Mouse (Mus musculus) ES-Bruce4 (cell line): Measurements from ENCODE around the gene Ttc30a1. TPM values are rescaled to one million over a fixed set of nuclear protein-coding genes. Genes with fewer than 3 reads are reported as not detected.

Experiments used
- H3K27ac ChIP-seq: 2 replicates; pipeline ENCODE4 v1.5.1; 2012; ENCODE audit warnings: low read length, inconsistent platforms; ENCODE audit not compliant: insufficient read depth
- H3K27me3 ChIP-seq: 2 replicates; pipeline ENCODE4 v1.6.1; 2012; ENCODE audit warnings: mild to moderate bottlenecking, low read length, inconsistent platforms; ENCODE audit not compliant: control insufficient read depth, poor library complexity, insufficient read depth, severe bottlenecking
- H3K36me3 ChIP-seq: 2 replicates; pipeline ENCODE4 v1.6.1; 2012; ENCODE audit warnings: inconsistent platforms, mild to moderate bottlenecking, low read length, moderate library complexity; ENCODE audit not compliant: control insufficient read depth, poor library complexity, insufficient read depth, severe bottlenecking
- H3K4me1 ChIP-seq: one replicate; pipeline ENCODE4 v1.8.1; 2011; ENCODE audit warnings: low read length; ENCODE audit not compliant: control insufficient read depth, insufficient read depth
- H3K4me3 ChIP-seq: 2 replicates; pipeline ENCODE4 v1.5.1; 2011; ENCODE audit warnings: low read depth, mild to moderate bottlenecking, low read length
- H3K9ac ChIP-seq: 2 replicates; pipeline ENCODE4 v1.6.1; 2012; ENCODE audit warnings: low read depth, mild to moderate bottlenecking, inconsistent platforms; ENCODE audit not compliant: poor library complexity, severe bottlenecking
- H3K9me3 ChIP-seq: replicated peaks from 2 replicates; pipeline ENCODE4 v1.6.1; 2012; ENCODE audit warnings: mild to moderate bottlenecking, low read length, inconsistent platforms; ENCODE audit not compliant: control insufficient read depth, poor library complexity, insufficient read depth, severe bottlenecking
- CTCF ChIP-seq: IDR thresholded peaks from one replicate; pipeline ENCODE4 v1.8.1; 2011; ENCODE audit warnings: low read depth, low read length
- EP300 ChIP-seq: IDR thresholded peaks from 2 replicates; pipeline ENCODE4 v1.6.1; 2011; ENCODE audit warnings: low read depth, low read length; ENCODE audit not compliant: insufficient read depth
- POLR2A ChIP-seq: IDR thresholded peaks from one replicate; pipeline ENCODE4 v1.8.1; 2011; ENCODE audit warnings: low read length; ENCODE audit not compliant: insufficient read depth
- polyA plus RNA-seq: library from polyadenylated mRNA; stranded (reverse); fragments of >200 nt; gene quantifications from 2 replicates; pipeline ENCODE4 v1.2.4, GENCODE M21; 2011; ENCODE audit warnings: low read depth; ENCODE audit not compliant: missing spikeins, insufficient read depth, insufficient read length

Ttc30a1 gene
- polyA plus RNA-seq, 1 experiment: 3.3 TPM

DNA sequence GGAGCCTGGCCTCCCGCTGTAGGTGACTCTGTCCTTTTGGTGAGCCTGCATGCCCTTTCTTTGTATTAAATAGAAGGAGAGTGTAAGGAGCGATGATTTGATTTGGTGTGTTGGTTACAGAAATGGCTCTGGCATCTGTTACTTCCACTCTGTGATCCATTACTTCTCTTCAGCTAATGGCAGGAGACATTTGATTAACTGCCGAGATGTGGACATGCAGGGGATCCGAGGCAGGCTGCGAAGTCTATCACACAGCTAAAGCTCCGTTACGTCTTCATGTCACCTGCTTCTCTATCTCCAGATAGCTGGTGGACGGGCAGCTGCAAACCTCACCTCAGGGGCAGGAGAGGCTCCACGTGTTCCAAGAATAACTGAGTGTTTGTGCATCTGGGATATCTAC is 7.6 kb downstream of the Ttc30a1 start:
- Histone ChIP-seq H3K36me3 (no peaks in the 10 kb centered on the region), H3K9me3 (no peaks in the 10 kb centered on the region), H3K4me1 (no peaks in the 10 kb centered on the region), H3K4me3 (no peak overlapping the region), H3K27me3 (no peaks in the 10 kb centered on the region), H3K27ac (no peak overlapping the region), H3K9ac (no peak overlapping the region)
- TF ChIP-seq POLR2A (no peak), EP300 (no peak), CTCF (no peak)

DNA sequence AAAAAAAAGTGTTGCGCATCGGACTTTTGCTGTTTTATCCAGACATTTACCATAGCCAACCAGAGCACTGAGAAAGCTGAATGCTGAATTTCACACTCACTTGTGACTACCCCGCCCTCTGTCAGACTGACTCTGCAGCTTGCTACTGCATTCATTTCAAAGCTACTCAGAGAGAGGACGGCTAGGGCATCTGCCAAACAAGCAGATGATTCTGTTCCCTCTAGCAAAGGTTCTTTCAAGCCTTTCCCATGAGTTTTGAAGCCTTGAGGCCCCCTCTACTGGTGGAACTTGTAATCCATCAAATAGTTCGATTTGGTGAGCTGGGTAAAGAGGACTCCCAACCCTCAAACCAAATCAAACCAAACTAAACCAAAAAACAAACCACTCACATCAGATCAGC is 16.8 kb downstream of the Ttc30a1 start:
- TF ChIP-seq CTCF: no peak
- no peak for TF ChIP-seq POLR2A
- TF ChIP-seq EP300: no peak
- no peaks in the 10 kb centered on the region for H3K9me3 ChIP-seq
- H3K4me3 ChIP-seq: no peak overlapping the region
- no peaks in the 10 kb centered on the region for H3K36me3 ChIP-seq
- no peak overlapping the region for H3K27ac ChIP-seq
- peaks cover 5% of the 10 kb centered on the region for H3K4me1 ChIP-seq
- H3K27me3 ChIP-seq: no peaks in the 10 kb centered on the region
- 0 out of 2 replicates have a peak overlapping the region, but pooled peaks have one; percentile 5 for H3K9ac ChIP-seq

DNA sequence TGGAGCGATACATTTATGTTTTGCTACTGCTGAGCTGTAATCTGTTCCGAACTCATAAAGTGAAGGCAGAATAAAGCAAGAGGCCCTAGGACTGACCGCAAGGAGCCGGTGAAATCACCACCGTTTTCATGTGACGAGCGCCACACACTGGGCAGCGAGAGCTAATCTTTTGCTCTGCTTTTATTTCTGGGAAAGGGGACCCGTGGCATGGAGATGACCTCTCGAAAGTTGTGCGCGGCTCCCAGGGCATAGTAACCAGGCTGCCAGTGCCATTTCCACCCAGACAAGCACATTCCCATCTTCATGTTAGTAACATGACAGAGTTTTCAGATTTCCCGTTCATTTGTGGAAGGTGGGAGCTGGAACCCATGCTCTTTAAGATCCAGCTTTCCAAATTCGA is 17.3 kb downstream of the Ttc30a1 start:
- no peaks in the 10 kb centered on the region for H3K27me3 ChIP-seq
- H3K36me3 ChIP-seq: no peaks in the 10 kb centered on the region
- no peaks in the 10 kb centered on the region for H3K9me3 ChIP-seq
- H3K4me3 ChIP-seq: no peak overlapping the region
- TF ChIP-seq CTCF: peak; percentile 74
- TF ChIP-seq EP300: no peak
- peaks cover 5% of the 10 kb centered on the region for H3K4me1 ChIP-seq
- no peak overlapping the region for H3K27ac ChIP-seq
- H3K9ac ChIP-seq: 0 out of 2 replicates have a peak overlapping the region, but pooled peaks have one; percentile 5

DNA sequence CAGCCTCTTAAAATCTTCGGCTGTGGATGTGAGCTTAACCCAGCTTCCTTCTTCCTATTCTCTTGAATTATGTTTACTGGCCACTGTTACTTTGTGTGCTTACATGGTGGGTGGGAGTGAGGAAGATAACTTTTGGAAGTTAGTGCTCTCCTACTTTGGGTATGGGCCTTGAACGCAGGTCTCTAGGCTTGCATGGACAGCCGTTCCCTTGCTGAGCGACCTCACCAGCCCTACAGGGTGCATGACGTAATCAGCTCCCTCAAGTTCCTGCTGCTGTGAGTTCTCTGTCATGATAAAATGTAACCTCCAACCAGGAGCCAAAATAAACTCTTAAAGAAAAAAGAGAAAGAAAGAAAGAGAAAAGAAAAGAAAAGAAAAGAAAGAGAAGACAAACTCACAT is 17.7 kb downstream of the Ttc30a1 start:
- no peaks in the 10 kb centered on the region for H3K27me3 ChIP-seq
- TF ChIP-seq CTCF (no peak), POLR2A (no peak), EP300 (no peak)
- peaks cover 5% of the 10 kb centered on the region for H3K4me1 ChIP-seq
- H3K9me3 ChIP-seq: no peaks in the 10 kb centered on the region
- no peak overlapping the region for H3K4me3 ChIP-seq
- no peak overlapping the region for H3K27ac ChIP-seq
- no peaks in the 10 kb centered on the region for H3K36me3 ChIP-seq
- no peak overlapping the region for H3K9ac ChIP-seq

DNA sequence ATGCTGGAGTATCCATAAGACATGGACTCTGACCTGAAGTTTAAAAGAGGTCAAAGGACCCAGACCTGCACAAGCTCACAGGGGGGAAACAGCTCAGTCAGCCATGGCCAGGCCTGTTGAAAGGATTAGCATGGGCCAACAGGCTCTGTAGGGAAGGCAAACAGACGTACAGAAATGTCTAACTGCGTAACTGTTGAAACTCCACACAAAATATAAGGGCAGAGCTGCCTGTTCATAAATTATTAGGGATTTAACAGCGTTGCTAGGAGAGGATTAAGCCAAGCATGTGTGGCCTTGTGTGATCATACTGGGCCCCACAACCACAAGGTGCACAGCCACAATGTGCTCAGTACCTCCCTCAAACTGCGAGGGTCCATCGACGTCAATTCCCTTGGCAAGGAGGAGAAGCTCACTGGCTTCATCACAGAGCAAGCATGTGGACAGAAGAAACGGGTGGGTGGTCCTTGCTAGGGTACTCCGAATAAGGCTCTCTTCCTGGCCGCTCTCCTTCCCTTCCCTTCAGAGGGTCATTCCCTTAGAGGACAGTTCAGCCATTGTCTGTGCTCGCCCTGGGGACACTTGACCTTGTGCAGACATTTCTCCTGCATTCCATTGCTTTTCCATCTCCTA is 18.4 kb downstream of the Ttc30a1 start:
- Histone ChIP-seq H3K9ac (no peak overlapping the region), H3K4me3 (no peak overlapping the region), H3K4me1 (peaks cover 5% of the 10 kb centered on the region), H3K27me3 (no peaks in the 10 kb centered on the region), H3K9me3 (no peaks in the 10 kb centered on the region), H3K36me3 (no peaks in the 10 kb centered on the region), H3K27ac (no peak overlapping the region)
- TF ChIP-seq CTCF: no peak
- no peak for TF ChIP-seq POLR2A
- TF ChIP-seq EP300: no peak
